Mouse (Mus musculus): ENCODE measurements around the gene Cd38. TPM values are rescaled to one million over a fixed set of nuclear protein-coding genes. Genes with fewer than 3 reads are reported as not detected.
A peak's percentile ranks its signal among the peaks of the same experiment; 100 is the strongest.
"Not testable (repeated sequence)": the region's sequence is repeated elsewhere in the genome, so short reads cannot be mapped to it uniquely, and the experiment has no call there.

Cd38 gene
- total RNA-seq, 2 experiments from 2014 or later, result 10.5 to 11.3 TPM

- DNase-seq (ENCODE audit: low spot score in 2 of 2), result no peak
These were observed 8.7 kb upstream of the Cd38 start for GRCm38 (mm10) chr5:43859663-43860062.

- DNase-seq (ENCODE audit: low spot score in 2 of 2), result no peak
These were observed 8.3 kb upstream of the Cd38 start for GRCm38 (mm10) chr5:43860096-43860495.

GRCm38 (mm10) chr5:43860670-43861431 lies 7.5 kb upstream of the Cd38 start:
- DNase-seq (ENCODE audit: low spot score in 2 of 2), result no peak

- DNase-seq (ENCODE audit: low spot score in 2 of 2), result no peak
These were observed 4.7 kb upstream of the Cd38 start for GRCm38 (mm10) chr5:43863642-43864041.

- DNase-seq (ENCODE audit: low spot score in 2 of 2), result no peak
These were observed 3.0 kb upstream of the Cd38 start for GRCm38 (mm10) chr5:43865316-43865715.

GRCm38 (mm10) chr5:43868711-43869600 lies 603 bp downstream of the Cd38 start:
- DNase-seq (ENCODE audit: low spot score in 2 of 2), result peak; percentile 36 to 38

GRCm38 (mm10) chr5:43871845-43872244 lies 3.5 kb downstream of the Cd38 start:
- DNase-seq (ENCODE audit: low spot score in 2 of 2), result no peak

- DNase-seq (ENCODE audit: low spot score in 2 of 2), result no peak
These were observed 4.3 kb downstream of the Cd38 start for GRCm38 (mm10) chr5:43872652-43873051.

GRCm38 (mm10) chr5:43882034-43882433 lies 13.7 kb downstream of the Cd38 start:
- DNase-seq (ENCODE audit: low spot score in 2 of 2), result no peak

GRCm38 (mm10) chr5:43885060-43885820 lies 16.9 kb downstream of the Cd38 start:
- DNase-seq (ENCODE audit: low spot score in 2 of 2), result no peak

GRCm38 (mm10) chr5:43892386-43892785 lies 24.0 kb downstream of the Cd38 start:
- DNase-seq (ENCODE audit: low spot score in 2 of 2), result peak; percentile 35 to 49

GRCm38 (mm10) chr5:43894113-43894512 lies 25.8 kb downstream of the Cd38 start:
- DNase-seq (ENCODE audit: low spot score in 2 of 2), result peak in 1 of 2 experiments; percentile 13

GRCm38 (mm10) chr5:43895931-43896330 lies 27.6 kb downstream of the Cd38 start:
- no peak for DNase-seq (ENCODE audit: low spot score in 2 of 2)

GRCm38 (mm10) chr5:43904685-43905084 lies 36.3 kb downstream of the Cd38 start:
- no peak for DNase-seq (ENCODE audit: low spot score in 2 of 2)

- DNase-seq (ENCODE audit: low spot score in 2 of 2), result no peak
These were observed 40.9 kb downstream of the Cd38 start for GRCm38 (mm10) chr5:43909213-43909612.

GRCm38 (mm10) chr5:43910006-43910405 lies 41.7 kb downstream of the Cd38 start:
- no peak for DNase-seq (ENCODE audit: low spot score in 2 of 2)

GRCm38 (mm10) chr5:43912844-43913243 lies 44.5 kb downstream of the Cd38 start, which contains the start of gene Gm7879:
Gm7879 (plus strand) TSS chr5:43913144.
- DNase-seq (ENCODE audit: low spot score in 2 of 2), result not testable (repeated sequence)

- DNase-seq (ENCODE audit: low spot score in 2 of 2), result no peak
These were observed 47.0 kb downstream of the Cd38 start for GRCm38 (mm10) chr5:43915261-43915886.

- DNase-seq (ENCODE audit: low spot score in 2 of 2), result no peak
These were observed 53.5 kb downstream of the Cd38 start for GRCm38 (mm10) chr5:43921877-43922276.

- peak; percentile 46 to 52 for DNase-seq (ENCODE audit: low spot score in 2 of 2)
These were observed 55.6 kb downstream of the Cd38 start for GRCm38 (mm10) chr5:43923933-43924332.

GRCm38 (mm10) chr5:43927729-43928128 lies 59.4 kb downstream of the Cd38 start:
- DNase-seq (ENCODE audit: low spot score in 2 of 2), result no peak

Measured in layer of hippocampus, postnatal 10 days (tissue).